In genomic region chr5:122235196-122235836, GRCm38 (mm10) we compare ENCODE assay signal across 9 mouse cellular contexts. TPM values are rescaled to one million over a fixed set of nuclear protein-coding genes. Genes with fewer than 3 reads are reported as not detected.
DNase-seq lines count a peak whose midpoint lies in the region; ATAC-seq and TF ChIP-seq lines count a peak whose summit lies in the region.
"Had no signal": no experiment of that assay in that cellular context is flagged by ENCODE, and none has a peak within 500 bp of the region (broad histone marks: within the 10 kb centered on the region; RNA-seq: fewer than 3 reads in every experiment).

No protein-coding gene starts in this region.

- no peak for DNase-seq in layer of hippocampus, adult 2 months (ENCODE audit: low spot score in 2 of 2)
- no peak for DNase-seq in layer of hippocampus, adult 9-10 months (ENCODE audit: low spot score)
- peak; percentile 68 for DNase-seq in CH12.LX (ENCODE audit: extremely low read depth)
- peak; percentile 60 for DNase-seq in splenic B cell, adult 2 months (ENCODE audit: low read depth, low spot score)
- DNase-seq in left cerebral cortex, adult 11 months (ENCODE audit: low spot score) = no peak
- no peak for DNase-seq in left cerebral cortex, postnatal 14 days (ENCODE audit: low spot score in 2 of 2)
- DNase-seq: gastrocnemius, postnatal 14 days had no signal

- peaks cover 31 to 67% of the 10 kb centered on the region in 2 experiments for H3K36me3 ChIP-seq in CH12.LX (replicated peaks in 1 of 2; ENCODE audit: control insufficient read depth in 1 of 2, insufficient read depth in 1 of 2, low read length in 1 of 2)
- H3K36me3 ChIP-seq in embryonic facial prominence, embryonic 12.5 days = peaks cover 3% of the 10 kb centered on the region
- H3K36me3 ChIP-seq in splenic B cell, adult 2 months (ENCODE audit: control insufficient read depth, insufficient read depth, low read length, poor library complexity, severe bottlenecking) = peaks cover 40% of the 10 kb centered on the region

- in situ Hi-C loops in CH12.LX (cut with MboI; ENCODE audit: low pct_ligation_motif_present, low pct_unique_long_range_greater_than_20kb, low sequenced_read_pairs) = no loop called here

- no peak overlapping the region for H3K4me3 ChIP-seq in layer of hippocampus, adult 2 months
- H3K4me3 ChIP-seq in CH12.LX (replicated peaks in 1 of 3; ENCODE audit: low read depth in 2 of 3, low read length in 2 of 3, poor library complexity in 1 of 3) = no peak overlapping the region
- no peak overlapping the region for H3K4me3 ChIP-seq in embryonic facial prominence, embryonic 12.5 days
- H3K4me3 ChIP-seq: midbrain, embryonic 12.5 days had no signal

- peaks cover 8% of the 10 kb centered on the region for H3K79me2 ChIP-seq in CH12.LX (replicated peaks; ENCODE audit: control insufficient read depth, extremely low read depth, insufficient read depth, poor library complexity, severe bottlenecking)

- ATAC-seq in embryonic facial prominence, embryonic 12.5 days (ENCODE audit: insufficient number of reproducible peaks, insufficient read depth, low FRiP score, low TSS enrichment) = no peak; the same call in 1 of the 2 replicates

- TF ChIP-seq EP300 in CH12.LX (IDR thresholded peaks at IDR 0.05; ENCODE audit: low read length) = no peak

- TF ChIP-seq POLR2A in CH12.LX (IDR thresholded peaks at IDR 0.05; ENCODE audit: low read depth, low read length) = no peak; the same call in 1 of the 2 replicates

- intact Hi-C loops in left cerebral cortex, postnatal 14 days (cut with DNase I) = loop anchor here (5.0 kb wide), 1 partner anchor 58 kb away; no protein-coding TSS in a partner anchor

- WGBS in embryonic facial prominence, embryonic 12.5 days = 30% methylated on average over 9 of the region's 9 CpGs

- peak overlapping the region; percentile 80 for H3K27ac ChIP-seq in layer of hippocampus, adult 2 months
- H3K27ac ChIP-seq in CH12.LX (ENCODE audit: insufficient read depth, low read depth) = peak overlapping the region; percentile 98
- H3K27ac ChIP-seq in embryonic facial prominence, embryonic 12.5 days = peak overlapping the region; percentile 81
- H3K27ac ChIP-seq: midbrain, embryonic 12.5 days had no signal

- peak overlapping the region; percentile 53 for H3K9ac ChIP-seq in CH12.LX (ENCODE audit: insufficient read depth, low read depth)
- H3K9ac ChIP-seq in embryonic facial prominence, embryonic 12.5 days = peak overlapping the region; percentile 31; the same call in 1 of the 2 replicates
- H3K9ac ChIP-seq: midbrain, embryonic 12.5 days had no signal

- peaks cover 28 to 70% of the 10 kb centered on the region in 2 experiments for H3K4me1 ChIP-seq in CH12.LX (ENCODE audit: control insufficient read depth in 1 of 2, insufficient read depth in 2 of 2)
- H3K4me1 ChIP-seq in embryonic facial prominence, embryonic 12.5 days = peaks cover 28% of the 10 kb centered on the region; the same call in 1 of the 2 replicates

- H3K27me3 ChIP-seq in CH12.LX (replicated peaks) = no peaks in the 10 kb centered on the region
- no peaks in the 10 kb centered on the region for H3K27me3 ChIP-seq in embryonic facial prominence, embryonic 12.5 days
- H3K27me3 ChIP-seq in splenic B cell, adult 2 months (ENCODE audit: control insufficient read depth, insufficient read depth, low read length, poor library complexity, severe bottlenecking) = no peaks in the 10 kb centered on the region
- H3K27me3 ChIP-seq: midbrain, embryonic 12.5 days had no signal

- H3K9me3 ChIP-seq in CH12.LX (replicated peaks; ENCODE audit: low read length) = no peaks in the 10 kb centered on the region
- no peaks in the 10 kb centered on the region for H3K9me3 ChIP-seq in embryonic facial prominence, embryonic 12.5 days
- H3K9me3 ChIP-seq: midbrain, embryonic 12.5 days had no signal

- peak; percentile 41 for TF ChIP-seq CTCF in layer of hippocampus, adult 2 months (conservative IDR thresholded peaks at IDR 0.05)
- TF ChIP-seq CTCF in CH12.LX (conservative IDR thresholded peaks at IDR 0.05 in 1 of 2, IDR thresholded peaks at IDR 0.05 in 1 of 2; ENCODE audit: low read depth in 2 of 2, low read length in 2 of 2) = peak in 1 of 2 experiments; percentile 42; a peak in 2 of 4 replicates

- peak overlapping the region; percentile 62 for H3K4me2 ChIP-seq in CH12.LX (ENCODE audit: insufficient read depth, low read depth, poor library complexity, severe bottlenecking)
- H3K4me2 ChIP-seq in embryonic facial prominence, embryonic 12.5 days (replicated peaks) = no peak overlapping the region; the same call in 1 of the 2 replicates
- H3K4me2 ChIP-seq: midbrain, embryonic 12.5 days had no signal

- dilution Hi-C loops in CH12.LX (cut with MboI; ENCODE audit: extremely low pct_ligation_motif_present, extremely low pct_unique_long_range_greater_than_20kb, low sequenced_read_pairs) = no loop called here

- peak; percentile 10 for TF ChIP-seq RAD21 in CH12.LX (IDR thresholded peaks at IDR 0.05; ENCODE audit: low read depth, low read length)

TF ChIP-seq in CH12.LX, 34 proteins besides CTCF, POLR2A, EP300 and RAD21:
- TF ChIP-seq USF1 (IDR thresholded peaks at IDR 0.05; ENCODE audit: low read depth, low read length) = peak; percentile 67
- TF ChIP-seq SIN3A (IDR thresholded peaks at IDR 0.05; ENCODE audit: low read length) = no peak
- TF ChIP-seq ZNF384 (IDR thresholded peaks at IDR 0.05; ENCODE audit: low read depth, low read length) = no peak; the same call in 1 of the 2 replicates
- TF ChIP-seq CHD1 (IDR thresholded peaks at IDR 0.05; ENCODE audit: low read depth, low read length) = no peak
- no peak for TF ChIP-seq ELF1 (IDR thresholded peaks at IDR 0.05; ENCODE audit: low read depth, low read length)
- TF ChIP-seq MYC (IDR thresholded peaks at IDR 0.05; ENCODE audit: low read depth, low read length) = no peak
- no peak for TF ChIP-seq BHLHE40 (IDR thresholded peaks at IDR 0.05; ENCODE audit: low read depth, low read length)
- peak; percentile 41 for TF ChIP-seq USF2 (conservative IDR thresholded peaks at IDR 0.05; ENCODE audit: low read depth, low read length)
- peak; percentile 37 for TF ChIP-seq SMC3 (IDR thresholded peaks at IDR 0.05; ENCODE audit: low read depth, low read length)
- TF ChIP-seq MAX (IDR thresholded peaks at IDR 0.05; ENCODE audit: low read length) = no peak

RNA-seq across cellular contexts. Expression of gene Hvcn1, which starts 28.7 kb away (rescaled TPM):
- 1 to 10 TPM; 2.6 to 3.0 TPM for total RNA-seq in layer of hippocampus, adult 2 months (2021)
- total RNA-seq in CH12.LX (2012; rRNA removed) = 156 and 167 TPM in 2 replicates
- total RNA-seq in CH12.LX (2014; rRNA removed) = 132 and 143 TPM in 2 replicates
- polyA plus RNA-seq in CH12.LX (2012; ENCODE audit: insufficient read length, low read depth) = 145 and 159 TPM in 2 replicates
- 11.7 and 13.0 TPM in 2 replicates for polyA plus RNA-seq in embryonic facial prominence, embryonic 12.5 days (2016; fragmentation: Nextera tagmentation; extraction: Ambion mirVana)
- 1 to 10 TPM; 2.0 to 2.4 TPM for total RNA-seq in left cerebral cortex, postnatal 14 days (2021)

RNA-seq across cellular contexts. Expression of gene Tctn1, which starts 28.9 kb away (rescaled TPM):
- 10 to 100 TPM; 15.2 TPM for total RNA-seq in layer of hippocampus, adult 2 months (2021)
- total RNA-seq in CH12.LX (2012; rRNA removed) (7.6 and 8.8 TPM in 2 replicates), CH12.LX (2014; rRNA removed) (2.6 and 2.9 TPM in 2 replicates)
- polyA plus RNA-seq in CH12.LX (2012; ENCODE audit: insufficient read length, low read depth) = 3.7 and 4.4 TPM in 2 replicates
- 5.9 and 6.5 TPM in 2 replicates for polyA plus RNA-seq in embryonic facial prominence, embryonic 12.5 days (2016; fragmentation: Nextera tagmentation; extraction: Ambion mirVana)
- total RNA-seq in left cerebral cortex, postnatal 14 days (2021) = 10 to 100 TPM; 10.4 to 12.1 TPM

RNA-seq across cellular contexts. Expression of gene Pptc7, which starts 48.8 kb away (rescaled TPM):
- 10 to 100 TPM; 39.8 to 41.1 TPM for total RNA-seq in layer of hippocampus, adult 2 months (2021)
- 17.1 and 19.9 TPM in 2 replicates for total RNA-seq in CH12.LX (2012; rRNA removed)
- 25.6 and 25.9 TPM in 2 replicates for total RNA-seq in CH12.LX (2014; rRNA removed)
- polyA plus RNA-seq in CH12.LX (2012; ENCODE audit: insufficient read length, low read depth) = 22.2 and 23.6 TPM in 2 replicates
- 11.9 and 12.0 TPM in 2 replicates for polyA plus RNA-seq in embryonic facial prominence, embryonic 12.5 days (2016; fragmentation: Nextera tagmentation; extraction: Ambion mirVana)
- 10 to 100 TPM; 30.4 to 31.9 TPM for total RNA-seq in left cerebral cortex, postnatal 14 days (2021)

Comparison
In these comparisons a context has a peak if more than half of its experiments do, and no peak if none do; other contexts are left out.
1. DNase-seq: peak in CH12.LX (single experiment) and splenic B cell, adult 2 months (single experiment); none in layer of hippocampus, adult 2 months (0 of 2), layer of hippocampus, adult 9-10 months (single experiment), left cerebral cortex, adult 11 months (single experiment) and left cerebral cortex, postnatal 14 days (0 of 2).
2. RNA of gene Hvcn1, which starts 28.7 kb away (total RNA-seq): 132 to 167 TPM in CH12.LX; 2.6 to 3.0 TPM in layer of hippocampus, adult 2 months and 2.0 to 2.4 TPM in left cerebral cortex, postnatal 14 days; every median in the first group is over 10 times any median in the second.
3. Peak in every context shown above with its lines, with median percentiles within 50 percentile points of each other: H3K27ac ChIP-seq.